Mouse (Mus musculus): Measurements from ENCODE around the gene Bfsp2.
A peak's percentile ranks its signal among the peaks of the same experiment; 100 is the strongest.
"Not testable (repeated sequence)": the region's sequence is repeated elsewhere in the genome, so short reads cannot be mapped to it uniquely, and the experiment has no call there.

The Bfsp2 gene

GRCm38 (mm10) chr9:103426425-103426824 is 53.8 kb downstream of the Bfsp2 start:
- DNase-seq, result peak; percentile 69 to 84

- DNase-seq, result peak; percentile 63 to 82
Measured at GRCm38 (mm10) chr9:103424869-103425268, 55.4 kb downstream of the Bfsp2 start.

GRCm38 (mm10) chr9:103423951-103424350 is 56.3 kb downstream of the Bfsp2 start:
- DNase-seq, result peak; percentile 46 to 64

GRCm38 (mm10) chr9:103423384-103423783 is 56.8 kb downstream of the Bfsp2 start:
- DNase-seq, result no peak

GRCm38 (mm10) chr9:103422847-103423246 is 57.4 kb downstream of the Bfsp2 start:
- peak; percentile 69 to 79 for DNase-seq

- no peak for DNase-seq
Measured at GRCm38 (mm10) chr9:103420844-103421243, 59.4 kb downstream of the Bfsp2 start.

GRCm38 (mm10) chr9:103418786-103419185 is 61.4 kb downstream of the Bfsp2 start:
- DNase-seq, result no peak

- not testable (repeated sequence) for DNase-seq
Measured at GRCm38 (mm10) chr9:103418267-103418666, 62.0 kb downstream of the Bfsp2 start.

GRCm38 (mm10) chr9:103413457-103413856 is 66.8 kb downstream of the Bfsp2 start:
- no peak for DNase-seq

- DNase-seq, result no peak
Measured at GRCm38 (mm10) chr9:103409119-103409518, 71.1 kb downstream of the Bfsp2 start.

- no peak for DNase-seq
Measured at GRCm38 (mm10) chr9:103408136-103408777, 72.0 kb downstream of the Bfsp2 start.

GRCm38 (mm10) chr9:103403331-103403973 is 76.8 kb downstream of the Bfsp2 start:
- DNase-seq, result peak; percentile 22 to 27

GRCm38 (mm10) chr9:103398509-103399157 is 81.6 kb downstream of the Bfsp2 start:
- DNase-seq, result no peak

- DNase-seq, result no peak
Measured at GRCm38 (mm10) chr9:103393256-103393655, 87.0 kb downstream of the Bfsp2 start.

GRCm38 (mm10) chr9:103391796-103392372 is 88.3 kb downstream of the Bfsp2 start:
- DNase-seq, result no peak

- no peak for DNase-seq
Measured at GRCm38 (mm10) chr9:103389261-103389660, 91.0 kb downstream of the Bfsp2 start.

GRCm38 (mm10) chr9:103387011-103387653 is 93.1 kb downstream of the Bfsp2 start:
- DNase-seq, result no peak

GRCm38 (mm10) chr9:103386573-103386972 is 93.6 kb downstream of the Bfsp2 start:
- DNase-seq, result no peak

- DNase-seq, result no peak
Measured at GRCm38 (mm10) chr9:103385600-103385999, 94.6 kb downstream of the Bfsp2 start.

GRCm38 (mm10) chr9:103384141-103384796 is 96.0 kb downstream of the Bfsp2 start:
- peak; percentile 41 to 59 for DNase-seq

GRCm38 (mm10) chr9:103383576-103383975 is 96.6 kb downstream of the Bfsp2 start:
- DNase-seq, result no peak

- DNase-seq, result no peak
Measured at GRCm38 (mm10) chr9:103382989-103383388, 97.2 kb downstream of the Bfsp2 start.

- no peak for DNase-seq
Measured at GRCm38 (mm10) chr9:103380566-103380965, 99.7 kb downstream of the Bfsp2 start.

All from thymus, postnatal 36 days (tissue).